Mouse (Mus musculus): ENCODE data around the gene Gm26661.

Gm26661 gene

DNA sequence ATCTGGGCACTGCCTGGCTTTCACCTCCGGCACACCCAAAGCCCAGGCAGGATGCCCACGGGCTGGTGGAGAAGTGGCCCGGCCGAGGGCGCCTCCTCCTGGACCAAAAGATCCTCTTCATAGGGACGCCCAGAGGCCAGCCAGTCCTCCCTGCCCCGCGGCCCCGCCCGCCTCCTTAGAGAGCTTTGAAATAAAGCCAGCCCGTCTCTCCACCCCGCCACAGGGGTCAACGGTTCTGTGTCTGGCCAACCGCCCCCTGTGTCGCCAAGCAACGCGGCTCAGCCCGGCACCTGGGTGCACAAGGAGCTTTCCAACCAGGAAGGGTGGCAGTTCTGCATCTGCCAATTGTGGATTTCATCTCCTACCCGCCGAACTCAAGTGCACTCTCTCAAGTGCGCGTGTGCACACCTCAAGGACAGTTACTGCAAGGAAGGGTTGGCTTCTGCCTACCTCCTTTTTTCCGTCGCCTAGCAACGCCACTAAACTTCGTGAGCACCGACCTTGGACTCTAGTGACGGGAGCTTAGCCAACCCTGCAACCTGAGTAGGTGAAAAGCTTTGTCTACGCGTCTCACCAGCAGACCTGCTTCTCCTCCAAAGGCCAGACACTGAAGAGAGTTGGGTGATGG, at the start of gene Gm26661:
Gene Gm26661, plus strand, starts transcription at position 56 of the 628 bp plus-strand sequence.
- in situ Hi-C loops (cut with MseI, MboI) = no loop called here

GRCm38 (mm10) chr14:7748944-7749763, 42.2 kb upstream of the Gm26661 start:
- in situ Hi-C loops (cut with MseI, MboI) = no loop called here

DNA sequence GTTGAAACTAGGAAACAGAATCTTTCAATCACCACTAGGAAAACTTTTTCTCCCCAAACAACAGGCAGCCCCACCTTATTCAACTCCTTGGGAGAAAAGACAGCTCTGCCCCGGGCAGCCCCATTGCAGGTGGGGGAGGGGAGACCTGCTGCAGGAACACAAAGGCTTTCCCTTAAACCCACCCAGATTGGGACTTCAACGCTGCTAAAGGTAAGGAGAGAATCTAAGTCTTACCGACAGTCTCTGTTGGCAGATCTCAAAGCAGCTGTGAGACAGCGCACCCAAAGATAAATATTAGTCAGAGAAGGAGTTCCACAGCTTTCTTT, 41.7 kb upstream of the Gm26661 start:
- in situ Hi-C loops (cut with MseI, MboI) = no loop called here

GRCm38 (mm10) chr14:7765569-7766314, 25.6 kb upstream of the Gm26661 start:
- in situ Hi-C loops (cut with MseI, MboI) = no loop called here

DNA sequence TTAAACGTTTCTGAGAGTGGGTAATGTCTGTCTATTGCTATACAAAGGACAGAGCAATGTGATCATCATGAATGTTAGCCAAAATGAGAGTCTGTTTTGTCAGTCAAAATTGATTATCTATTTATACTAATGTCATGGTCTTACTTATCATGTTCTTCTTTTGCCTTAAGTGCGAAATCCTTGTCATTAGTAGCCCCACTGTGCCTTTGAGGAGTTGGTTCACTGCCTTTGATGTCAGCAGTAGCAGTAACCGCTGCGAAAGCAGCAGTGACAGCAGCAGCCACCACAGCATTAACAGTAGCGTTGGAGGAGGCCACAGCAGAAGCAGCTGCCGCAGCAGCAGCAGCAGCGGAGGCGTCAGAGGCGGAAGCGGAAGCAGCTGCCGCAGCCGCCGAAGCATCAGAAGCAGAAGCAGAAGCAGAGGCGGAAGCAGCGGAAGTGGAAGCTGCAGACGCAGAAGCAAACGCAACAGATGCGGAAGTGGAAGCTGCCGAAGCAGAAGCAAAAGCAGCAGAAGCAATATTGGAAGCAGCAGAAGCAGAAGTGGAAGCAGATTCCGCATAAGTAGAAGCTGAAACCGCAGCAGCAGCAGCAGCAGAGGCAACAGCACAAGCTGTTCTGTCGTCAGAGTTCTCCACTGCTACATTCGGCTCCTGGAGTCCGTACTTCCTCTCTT, 17.5 kb upstream of the Gm26661 start:
- in situ Hi-C loops (cut with MseI, MboI) = no loop called here

- in situ Hi-C loops (cut with MseI, MboI) = no loop called here
These were observed 5.3 kb upstream of the Gm26661 start for GRCm38 (mm10) chr14:7786073-7786472.

GRCm38 (mm10) chr14:7789266-7790030, 1.9 kb upstream of the Gm26661 start:
- in situ Hi-C loops (cut with MseI, MboI) = no loop called here

DNA sequence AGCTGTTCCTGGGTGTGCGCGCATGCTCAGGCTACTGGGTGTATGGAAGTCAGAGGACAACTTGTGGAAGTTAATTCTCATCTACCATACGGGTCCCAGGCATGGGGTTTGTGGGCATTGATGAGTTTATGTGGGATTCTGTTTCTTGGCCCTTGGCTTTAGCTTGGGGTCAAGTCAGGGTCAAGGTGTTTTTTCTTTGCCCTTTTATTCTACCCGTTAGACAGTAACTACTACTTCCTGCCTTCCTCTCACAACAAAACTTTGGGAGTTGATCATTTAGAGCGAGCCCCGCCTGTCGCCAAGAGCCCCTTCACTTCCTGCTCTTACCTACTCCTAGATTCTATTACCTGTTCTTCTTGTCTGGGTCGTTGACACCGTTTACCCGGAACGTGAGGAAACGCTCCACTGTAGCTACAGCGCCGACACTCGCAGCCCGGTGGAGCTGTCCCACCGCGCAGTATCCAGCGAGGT, 291 bp upstream of the Gm26661 start:
- in situ Hi-C loops (cut with MseI, MboI) = no loop called here

GRCm38 (mm10) chr14:7795961-7796360, 4.6 kb downstream of the Gm26661 start:
- in situ Hi-C loops (cut with MseI, MboI) = no loop called here

- in situ Hi-C loops (cut with MseI, MboI) = no loop called here
These were observed 9.2 kb downstream of the Gm26661 start for GRCm38 (mm10) chr14:7800611-7801010.

DNA sequence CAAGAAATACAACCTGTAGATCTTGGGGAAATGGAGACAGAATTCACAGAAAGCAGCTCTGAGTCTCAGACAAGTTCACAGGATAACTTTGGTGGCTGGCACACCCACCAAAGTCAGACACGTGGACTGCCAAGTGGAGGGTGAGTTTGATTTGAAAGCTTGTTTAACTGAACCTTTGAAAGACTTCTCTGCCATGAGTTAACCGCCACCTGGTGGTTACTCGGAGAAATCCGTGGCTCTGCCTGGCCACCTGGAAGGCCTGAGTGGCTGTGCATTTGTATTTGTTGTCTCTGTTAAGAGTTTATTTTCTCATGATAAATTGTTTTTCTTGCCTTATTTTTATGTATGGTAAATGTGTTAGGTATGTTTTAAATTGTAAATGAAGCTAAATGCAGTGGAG, 10.4 kb downstream of the Gm26661 start:
- in situ Hi-C loops (cut with MseI, MboI) = no loop called here

- in situ Hi-C loops (cut with MseI, MboI) = no loop called here
These were observed 12.6 kb downstream of the Gm26661 start for GRCm38 (mm10) chr14:7803874-7804557.

GRCm38 (mm10) chr14:7804558-7804905, 13.1 kb downstream of the Gm26661 start:
- in situ Hi-C loops (cut with MseI, MboI) = no loop called here

DNA sequence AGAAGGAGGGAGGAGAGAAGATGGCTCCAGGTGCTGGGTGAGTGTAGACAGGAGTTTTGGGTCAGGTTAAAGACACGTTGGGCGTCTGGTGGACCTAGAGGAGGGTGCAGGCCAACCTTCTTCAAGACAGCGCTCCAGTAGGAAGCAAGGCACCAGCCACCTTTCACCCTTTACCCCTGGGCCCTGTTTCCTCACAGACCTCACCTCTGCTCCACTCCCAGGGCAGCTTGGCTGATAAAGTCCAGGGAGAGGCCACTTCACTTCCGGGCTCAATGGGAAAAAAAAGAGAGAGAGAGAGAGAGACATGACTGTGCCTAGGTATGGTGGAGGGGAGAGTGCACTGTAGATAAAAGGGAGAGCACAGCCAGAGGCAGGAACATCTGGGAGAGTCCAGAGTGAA, 16.3 kb downstream of the Gm26661 start:
- in situ Hi-C loops (cut with MseI, MboI) = no loop called here

DNA sequence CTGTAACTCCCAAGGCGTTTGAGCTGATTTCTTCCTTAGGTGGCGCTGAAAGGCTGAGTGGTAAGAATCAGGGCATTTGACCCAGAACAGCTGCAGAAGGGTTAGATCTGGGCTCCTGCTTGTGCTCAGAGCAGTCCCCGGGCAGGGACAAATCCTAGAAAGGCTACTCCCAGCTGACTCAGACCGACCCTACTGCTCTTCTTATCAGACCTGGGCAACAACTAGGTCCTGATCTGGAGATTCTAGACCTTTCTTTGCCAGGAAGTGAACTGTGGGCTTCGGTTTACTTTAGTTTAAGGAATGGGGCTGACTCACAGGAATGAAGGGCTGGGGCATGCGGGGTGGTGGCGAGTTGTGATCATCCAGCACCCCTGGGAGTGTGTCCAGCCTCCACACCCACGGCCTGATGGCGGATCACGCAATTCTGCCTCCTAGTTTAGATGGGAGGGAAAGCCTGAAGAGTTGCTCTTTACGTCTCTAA, 17.2 kb downstream of the Gm26661 start:
- in situ Hi-C loops (cut with MseI, MboI) = no loop called here

GRCm38 (mm10) chr14:7809043-7809955, 17.9 kb downstream of the Gm26661 start:
- in situ Hi-C loops (cut with MseI, MboI) = no loop called here

DNA sequence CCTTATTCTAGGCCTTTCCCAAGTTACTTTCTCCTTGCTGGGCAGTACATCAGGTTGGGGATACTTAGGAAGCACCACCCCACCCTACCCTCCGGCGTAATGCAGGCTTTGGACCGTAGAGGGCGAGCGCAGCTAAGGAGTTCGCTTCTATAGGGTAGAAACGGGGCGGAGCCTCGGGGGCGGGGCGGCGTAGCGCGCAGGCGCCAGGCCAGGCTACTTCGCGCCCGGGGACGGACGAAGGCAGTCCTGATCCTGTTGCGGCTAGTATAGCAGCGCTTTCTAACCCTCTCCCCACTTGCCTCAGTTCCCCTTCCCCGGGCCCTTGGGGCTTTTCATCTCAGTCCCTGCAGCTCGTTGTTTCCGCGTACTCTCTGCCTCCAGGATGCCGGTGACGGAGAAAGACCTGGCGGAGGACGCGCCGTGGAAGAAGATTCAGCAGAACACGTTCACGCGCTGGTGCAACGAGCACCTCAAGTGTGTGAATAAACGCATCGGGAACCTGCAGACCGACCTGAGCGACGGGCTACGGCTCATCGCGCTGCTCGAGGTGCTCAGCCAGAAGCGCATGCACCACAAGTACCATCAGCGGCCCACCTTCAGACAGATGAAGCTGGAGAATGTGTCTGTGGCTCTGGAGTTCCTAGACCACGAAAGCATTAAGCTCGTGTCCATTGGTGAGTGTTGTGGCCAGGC, 26.5 kb downstream of the Gm26661 start, which contains the start of gene Flnb:
Gene Flnb, plus strand, starts transcription at position 188 of the 693 bp plus-strand sequence.
- in situ Hi-C loops (cut with MseI, MboI) = loop anchor here in 1 of 2 experiments (10.0 kb wide), 1 partner anchor 67 kb away; no protein-coding TSS in a partner anchor

DNA sequence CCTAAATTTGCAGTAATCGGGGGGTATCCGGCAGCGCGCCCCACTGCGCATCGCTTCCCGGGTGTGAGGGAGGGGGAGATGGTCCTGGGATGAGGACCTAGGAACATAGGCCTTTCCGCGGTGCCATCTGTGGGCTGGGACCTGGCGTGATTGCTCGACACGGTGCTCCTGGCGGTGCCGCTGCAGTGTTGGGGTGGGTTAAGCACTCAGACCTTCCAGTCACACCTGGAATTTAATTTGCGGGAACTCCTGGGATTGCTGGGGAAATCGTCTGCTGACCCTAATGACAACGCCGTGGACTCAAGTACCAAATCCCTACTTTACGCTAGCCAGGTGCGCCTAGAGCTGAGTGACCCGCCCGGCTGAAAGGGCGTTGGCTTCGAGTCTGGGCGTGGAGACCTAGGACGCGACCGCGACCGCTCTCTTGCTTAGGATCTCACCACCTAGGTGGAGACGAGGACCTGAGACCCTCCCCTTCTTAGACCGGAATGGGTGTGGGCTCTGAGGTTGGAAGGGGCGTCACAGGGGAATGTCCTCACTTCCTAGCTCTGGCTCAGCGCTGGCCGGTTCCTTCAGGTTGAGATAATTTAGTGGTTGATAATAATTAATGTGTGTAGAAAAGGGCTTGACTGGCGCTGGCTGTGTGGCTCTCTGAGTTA, 27.2 kb downstream of the Gm26661 start:
- in situ Hi-C loops (cut with MseI, MboI) = loop anchor here in 1 of 2 experiments (10.0 kb wide), 1 partner anchor 66 kb away; no protein-coding TSS in a partner anchor

All from mouse trophoblast stem cell (cell line).